Mouse (Mus musculus) midbrain, embryonic 11.5 days (tissue): ENCODE results near the gene Dop1a. TPM values are rescaled to one million over a fixed set of nuclear protein-coding genes. Genes with fewer than 3 reads are reported as not detected.
A peak's percentile ranks its signal among the peaks of the same experiment; 100 is the strongest.
"Not testable (repeated sequence)": the region's sequence is repeated elsewhere in the genome, so short reads cannot be mapped to it uniquely, and the experiment has no call there.

Source experiments
- ATAC-seq: fragments of 200-750 bp; cut with Nextera tagmentation; 2 replicates; pipeline ENCODE4 v1.8.0; 2017; ENCODE audit warnings: moderate TSS enrichment, moderate library complexity; ENCODE audit not compliant: low FRiP score
- DNase-seq: peaks from one replicate; pipeline ENCODE4 v3.0.0; 2015; ENCODE audit warnings: low spot score; ENCODE audit errors: missing footprints
- H3K27ac ChIP-seq: fragments of 300-500 bp; sonication (generic); 2 replicates; pipeline ENCODE4 v1.5.1; 2014; ENCODE audit warnings: low read depth, low read length
- H3K27me3 ChIP-seq: fragments of 300-500 bp; sonication (generic); 2 replicates; pipeline ENCODE4 v1.6.1; 2014; ENCODE audit warnings: mild to moderate bottlenecking, low read length, moderate library complexity, mixed read lengths; ENCODE audit not compliant: control insufficient read depth, insufficient read depth
- H3K36me3 ChIP-seq: fragments of 300-500 bp; sonication (generic); 2 replicates; pipeline ENCODE4 v1.6.1; 2014; ENCODE audit warnings: mild to moderate bottlenecking, low read length, moderate library complexity, mixed read lengths; ENCODE audit not compliant: control insufficient read depth, insufficient read depth
- H3K4me1 ChIP-seq: fragments of 300-500 bp; sonication (generic); 2 replicates; pipeline ENCODE4 v1.6.1; 2014; ENCODE audit warnings: low read length; ENCODE audit not compliant: control insufficient read depth, insufficient read depth
- H3K4me2 ChIP-seq: fragments of 300-500 bp; sonication (generic); 2 replicates; pipeline ENCODE4 v1.6.1; 2014; ENCODE audit warnings: mild to moderate bottlenecking, moderate library complexity
- H3K4me3 ChIP-seq: fragments of 300-500 bp; sonication (generic); 2 replicates; pipeline ENCODE4 v1.5.1; 2014; ENCODE audit warnings: low read depth, low read length
- H3K9ac ChIP-seq: fragments of 300-500 bp; sonication (generic); 2 replicates; pipeline ENCODE4 v1.6.1; 2014; ENCODE audit warnings: low read length
- H3K9me3 ChIP-seq: fragments of 300-500 bp; sonication (generic); 2 replicates; pipeline ENCODE4 v1.6.1; 2016; ENCODE audit warnings: low read length; ENCODE audit not compliant: control insufficient read depth
- WGBS: fragments of 180-500 bp; shearing (Covaris S2); extraction: QIAGEN DNeasy Blood & Tissue Kit; methylation state at CpG from one replicate; pipeline ENCODE4 v1.1.7; 2014; 5-methylcytosine and 5-hydroxymethylcytosine counted together
- polyA plus RNA-seq: library from polyadenylated mRNA; unstranded; fragments of >200 nt; fragmentation: Nextera tagmentation; extraction: Ambion mirVana; gene quantifications from 2 replicates; pipeline ENCODE4 v1.2.1, GENCODE M21; 2014

The Dop1a gene
- polyA plus RNA-seq, 1 experiment from 2014 or later: 15.3 TPM

DNA sequence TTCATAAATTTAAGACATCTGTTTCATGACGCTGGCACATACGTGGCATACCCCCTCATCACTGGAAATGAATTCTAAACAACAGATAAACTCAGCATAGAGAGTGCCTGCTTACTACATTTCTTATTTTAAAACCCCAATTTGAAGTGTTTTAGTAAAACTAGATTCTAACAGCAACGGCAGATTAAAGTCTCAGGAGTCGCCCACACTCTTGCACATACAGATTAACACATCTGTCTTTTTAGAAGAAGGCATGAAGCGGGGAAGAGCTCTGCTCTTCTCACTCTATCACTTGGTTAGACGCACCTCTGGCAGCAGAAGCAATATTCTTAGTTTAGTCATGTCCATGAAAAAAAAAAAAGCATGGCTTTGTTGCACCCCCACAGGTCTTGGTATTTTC lies 108.2 kb downstream of the Dop1a start:
- H3K27ac ChIP-seq: no peak overlapping the region
- ATAC-seq (no peak), DNase-seq (no peak)
- H3K4me3 ChIP-seq: no peak overlapping the region
- H3K9ac ChIP-seq: no peak overlapping the region
- H3K4me1 ChIP-seq: peaks cover 11% of the 10 kb centered on the region; the same call in 1 of the 2 replicates
- 94% methylated on average over 6 of the region's 6 CpGs for WGBS
- H3K36me3 ChIP-seq: no peaks in the 10 kb centered on the region
- H3K9me3 ChIP-seq: no peaks in the 10 kb centered on the region
- no peaks in the 10 kb centered on the region for H3K27me3 ChIP-seq
- no peak overlapping the region for H3K4me2 ChIP-seq

DNA sequence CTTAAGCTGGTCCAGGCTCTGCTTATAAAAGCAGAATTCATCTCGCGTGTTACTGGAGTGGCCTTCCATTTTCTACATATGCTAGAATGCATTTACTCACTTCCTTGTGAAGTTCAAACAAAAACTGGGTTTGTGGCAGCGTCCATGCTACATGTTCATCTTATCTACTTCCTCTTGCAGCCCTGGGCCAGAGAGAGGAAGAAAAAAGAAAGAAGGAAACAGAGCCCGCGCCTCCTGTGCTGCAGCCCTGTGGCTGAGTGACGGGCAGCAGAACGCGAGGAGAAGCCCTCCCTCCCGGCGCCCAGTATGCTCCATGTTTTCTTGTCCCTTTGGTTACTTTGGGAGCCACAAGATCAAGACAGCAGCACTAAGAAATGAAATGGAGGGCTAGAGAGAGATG lies 112.7 kb downstream of the Dop1a start:
- 94% methylated on average over 10 of the region's 10 CpGs for WGBS
- H3K4me3 ChIP-seq: no peak overlapping the region
- no peaks in the 10 kb centered on the region for H3K4me1 ChIP-seq
- H3K27me3 ChIP-seq: no peaks in the 10 kb centered on the region
- H3K4me2 ChIP-seq: no peak overlapping the region
- DNase-seq: no peak
- H3K9ac ChIP-seq: no peak overlapping the region
- no peak for ATAC-seq
- H3K9me3 ChIP-seq: no peaks in the 10 kb centered on the region
- no peaks in the 10 kb centered on the region for H3K36me3 ChIP-seq
- no peak overlapping the region for H3K27ac ChIP-seq

DNA sequence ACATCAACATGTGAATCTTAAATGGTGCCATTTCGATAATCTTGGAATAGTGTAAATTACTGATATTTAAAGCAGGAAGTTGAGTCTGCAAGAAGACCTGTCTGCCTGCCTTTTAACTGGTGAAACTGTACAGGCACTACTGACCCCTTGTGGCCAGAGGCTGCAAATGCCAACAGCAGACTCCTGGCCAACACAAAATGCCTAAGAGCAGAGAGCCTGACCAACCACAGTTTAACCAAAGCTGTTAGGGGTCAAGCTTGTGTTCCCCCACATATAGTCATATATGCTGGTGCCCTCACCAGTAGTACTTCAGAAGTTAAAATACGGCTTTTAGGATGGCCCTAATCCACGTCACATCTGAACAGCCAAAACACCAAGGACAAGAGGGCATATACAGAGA lies 116.8 kb downstream of the Dop1a start:
- DNase-seq (peak; percentile 96), ATAC-seq (peak; percentile 59; the same call in 1 of the 2 replicates)
- Histone ChIP-seq H3K27ac (no peak overlapping the region), H3K4me2 (no peak overlapping the region), H3K9me3 (no peaks in the 10 kb centered on the region), H3K4me3 (no peak overlapping the region), H3K36me3 (no peaks in the 10 kb centered on the region), H3K27me3 (no peaks in the 10 kb centered on the region), H3K4me1 (no peaks in the 10 kb centered on the region), H3K9ac (no peak overlapping the region)
- 51% methylated on average over 3 of the region's 3 CpGs for WGBS

DNA sequence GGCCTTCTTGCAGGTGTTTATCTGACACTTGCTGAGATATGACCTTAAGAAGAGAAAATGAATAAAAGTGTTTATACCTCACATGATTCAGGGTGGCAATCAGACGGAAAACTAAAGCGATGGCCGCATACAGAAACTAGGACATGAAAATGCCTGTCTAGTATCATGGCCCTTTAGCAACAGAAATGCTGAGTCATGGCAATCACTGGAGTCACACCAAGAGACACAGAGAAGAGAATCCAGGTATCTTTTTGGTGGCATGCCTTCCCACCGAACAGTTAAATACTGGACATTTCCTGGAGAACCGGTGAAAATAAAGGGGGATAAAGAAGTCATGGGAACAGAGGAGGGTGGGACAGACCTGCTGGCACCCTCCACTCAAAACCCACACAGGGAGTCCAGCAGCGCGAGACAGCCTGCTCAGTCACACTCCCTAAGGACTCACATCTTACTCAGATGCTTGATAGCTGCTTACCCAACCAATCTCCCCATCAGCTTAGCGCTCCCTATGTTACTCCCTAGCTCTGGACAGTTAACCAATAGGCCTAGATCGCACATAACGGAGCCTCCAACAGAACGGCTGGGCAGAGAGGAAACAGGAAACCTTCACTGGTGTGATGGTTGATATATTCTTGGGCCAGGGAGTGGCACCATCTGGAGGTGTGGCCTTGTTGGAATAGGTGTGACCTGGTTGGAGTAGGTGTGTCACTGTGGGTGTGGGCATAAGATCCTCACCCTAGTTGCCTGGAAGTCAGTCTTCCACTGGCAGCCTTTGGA lies 120.3 kb downstream of the Dop1a start:
- Histone ChIP-seq H3K4me1 (no peaks in the 10 kb centered on the region), H3K27ac (no peak overlapping the region), H3K9me3 (no peaks in the 10 kb centered on the region), H3K27me3 (no peaks in the 10 kb centered on the region), H3K4me3 (no peak overlapping the region), H3K9ac (no peak overlapping the region), H3K36me3 (no peaks in the 10 kb centered on the region), H3K4me2 (no peak overlapping the region)
- WGBS: 94% methylated on average over 11 of the region's 11 CpGs
- ATAC-seq (no peak), DNase-seq (no peak)

DNA sequence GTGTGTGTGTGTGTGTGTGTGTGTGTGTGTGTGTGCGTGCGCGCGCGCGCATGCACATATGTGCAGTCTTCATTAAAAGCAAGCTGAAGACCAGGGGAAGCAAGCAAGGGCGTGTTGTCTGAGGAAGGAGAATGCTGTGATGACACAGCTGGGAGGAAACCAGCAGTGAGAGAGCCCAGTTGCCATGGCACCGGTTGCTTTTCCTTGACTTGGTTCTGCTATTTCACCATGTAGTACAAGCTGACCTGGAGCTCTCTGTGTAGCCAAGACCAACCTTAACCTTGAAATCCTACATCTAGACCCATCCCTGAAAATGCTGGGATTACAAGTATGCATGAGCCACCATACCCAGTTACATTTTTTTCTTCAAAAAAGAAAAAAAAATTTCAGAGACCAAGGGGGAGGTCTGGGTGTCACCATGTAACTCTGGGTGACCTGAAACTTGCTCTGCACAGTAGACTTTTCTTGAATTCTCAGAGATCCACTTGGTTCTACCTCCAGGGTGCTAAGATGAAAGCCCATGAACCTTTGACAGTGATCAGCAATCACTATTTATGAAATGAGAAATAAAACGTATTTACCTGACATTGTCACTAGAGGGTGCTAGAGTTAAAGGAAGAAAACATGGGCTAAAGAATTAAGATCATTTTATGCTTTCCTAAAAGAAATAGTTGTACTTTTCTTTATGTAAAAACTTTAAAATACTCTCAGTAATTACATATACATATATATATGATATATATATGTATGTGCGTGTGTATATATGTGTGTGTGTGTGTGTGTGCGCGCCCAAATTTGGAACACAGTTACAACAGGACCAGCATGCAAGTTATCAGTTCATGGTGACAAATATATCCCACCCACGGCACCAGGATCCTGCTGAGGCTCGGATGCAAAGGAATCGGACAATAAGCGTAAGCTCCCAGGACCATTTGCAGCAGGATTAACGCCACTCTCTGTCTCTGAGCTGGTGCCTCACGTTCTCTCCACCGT lies 126.0 kb downstream of the Dop1a start:
- Histone ChIP-seq H3K4me3 (no peak overlapping the region), H3K9me3 (no peaks in the 10 kb centered on the region), H3K4me2 (no peak overlapping the region), H3K27me3 (no peaks in the 10 kb centered on the region), H3K9ac (no peak overlapping the region), H3K36me3 (no peaks in the 10 kb centered on the region), H3K27ac (no peak overlapping the region), H3K4me1 (no peaks in the 10 kb centered on the region)
- no peak for DNase-seq
- 75% methylated on average over 19 of the region's 19 CpGs for WGBS
- ATAC-seq: peak; percentile 54; the same call in 1 of the 2 replicates

DNA sequence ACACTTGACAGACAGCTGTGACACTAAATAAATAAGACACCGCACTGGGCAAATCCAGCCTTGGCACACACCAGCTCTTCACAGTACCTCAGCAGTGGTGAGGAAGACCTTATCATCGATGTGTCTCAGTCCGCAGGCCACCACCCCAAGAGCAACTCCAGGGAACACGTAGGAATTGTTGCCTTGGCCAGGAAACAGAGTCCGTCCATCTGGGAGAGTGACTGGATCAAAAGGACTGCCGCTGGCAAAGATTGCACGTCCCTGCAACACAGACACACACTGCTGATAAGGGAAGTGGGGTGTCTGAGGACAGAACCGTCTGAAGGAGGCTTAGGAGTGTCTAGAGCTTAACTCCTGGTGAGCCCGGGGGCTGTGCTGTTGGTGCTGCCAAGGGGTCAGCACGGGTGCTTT lies 127.4 kb downstream of the Dop1a start:
- H3K27ac ChIP-seq, H3K9me3 ChIP-seq, ATAC-seq, H3K36me3 ChIP-seq, H3K27me3 ChIP-seq, H3K9ac ChIP-seq, H3K4me3 ChIP-seq, H3K4me2 ChIP-seq, H3K4me1 ChIP-seq: not testable (repeated sequence)
- WGBS: 70% methylated on average over 10 of the region's 10 CpGs
- DNase-seq: peak; percentile 70

DNA sequence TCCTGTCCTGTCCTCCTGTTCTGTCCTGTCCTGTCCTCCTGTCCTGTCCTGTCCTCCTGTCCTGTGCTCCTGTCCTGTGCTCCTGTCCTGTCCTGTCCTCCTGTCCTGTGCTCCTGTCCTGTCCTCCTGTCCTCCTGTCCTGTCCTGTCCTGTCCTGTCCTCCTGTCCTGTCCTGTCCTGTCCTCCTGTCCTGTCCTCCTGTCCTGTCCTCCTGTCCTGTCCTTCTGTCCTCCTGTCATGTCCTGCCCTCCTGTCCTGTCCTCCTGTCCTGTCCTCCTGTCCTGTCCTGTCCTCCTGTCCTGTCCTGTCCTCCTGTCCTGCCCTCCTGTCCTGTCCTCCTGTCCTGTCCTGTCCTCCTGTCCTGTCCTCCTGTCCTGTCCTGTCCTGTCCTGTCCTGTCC lies 130.0 kb downstream of the Dop1a start:
- not testable (repeated sequence) for H3K9ac ChIP-seq, H3K27me3 ChIP-seq, H3K27ac ChIP-seq, H3K9me3 ChIP-seq, H3K4me1 ChIP-seq, H3K36me3 ChIP-seq, ATAC-seq, H3K4me3 ChIP-seq, H3K4me2 ChIP-seq
- DNase-seq: peak; percentile 51

DNA sequence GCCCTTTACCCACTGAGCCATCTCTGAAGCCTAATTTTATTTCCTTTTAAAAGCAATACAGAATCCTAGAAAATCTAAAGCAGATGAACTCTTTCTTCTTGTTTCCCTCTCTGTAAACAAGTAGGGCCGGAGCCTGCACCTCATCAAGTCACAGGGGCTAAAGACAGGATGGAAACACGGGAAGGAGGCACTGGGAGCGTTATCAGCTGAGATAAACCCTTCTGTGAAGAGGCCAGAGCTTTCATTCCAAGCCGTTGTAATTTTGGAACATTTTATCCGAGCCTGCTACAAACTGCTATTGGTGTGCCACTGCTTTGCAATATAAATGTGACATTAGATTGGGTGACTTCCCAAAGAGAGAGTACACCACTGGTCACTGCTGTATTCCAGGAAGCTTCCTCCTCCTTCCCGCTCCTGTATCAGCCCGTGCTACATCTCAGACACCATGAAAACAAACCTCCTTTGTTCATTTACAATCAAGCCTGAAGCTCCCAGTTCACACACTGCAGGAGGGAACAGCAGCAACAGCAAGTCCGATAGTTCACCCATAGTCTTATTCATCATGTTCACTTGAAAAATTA lies 132.9 kb downstream of the Dop1a start:
- Histone ChIP-seq H3K9ac (no peak overlapping the region), H3K4me1 (no peaks in the 10 kb centered on the region), H3K27ac (no peak overlapping the region), H3K36me3 (no peaks in the 10 kb centered on the region), H3K9me3 (no peaks in the 10 kb centered on the region), H3K27me3 (no peaks in the 10 kb centered on the region), H3K4me2 (no peak overlapping the region), H3K4me3 (no peak overlapping the region)
- no peak for ATAC-seq
- peak; percentile 28 for DNase-seq
- WGBS: 67% methylated on average over 8 of the region's 8 CpGs
